Mouse (Mus musculus) megakaryocyte, embryonic 14.5 days (primary cell): Measurements from ENCODE around the gene Gucy2g. TPM values are rescaled to one million over a fixed set of nuclear protein-coding genes. Genes with fewer than 3 reads are reported as not detected.
A peak's percentile ranks its signal among the peaks of the same experiment; 100 is the strongest.
"Not testable (repeated sequence)": the region's sequence is repeated elsewhere in the genome, so short reads cannot be mapped to it uniquely, and the experiment has no call there.

Source experiments
- H3K27me3 ChIP-seq: replicated peaks from 2 replicates; pipeline ENCODE3; 2012; ENCODE audit warnings: inconsistent platforms
- H3K36me3 ChIP-seq: replicated peaks from 2 replicates; pipeline ENCODE3; 2012; ENCODE audit warnings: low read length, inconsistent platforms, mixed read lengths
- H3K4me1 ChIP-seq: 2 replicates; pipeline ENCODE4 v1.6.1; 2012; ENCODE audit warnings: inconsistent platforms
- H3K4me3 ChIP-seq: replicated peaks from 2 replicates; pipeline ENCODE3; 2012; ENCODE audit warnings: moderate library complexity, mild to moderate bottlenecking, inconsistent platforms
- H3K9me3 ChIP-seq: 2 replicates; pipeline ENCODE4 v1.6.1; 2012; ENCODE audit warnings: inconsistent platforms
- FLI1 ChIP-seq: IDR thresholded peaks from 2 replicates; pipeline ENCODE4 v1.6.1; 2012; ENCODE audit warnings: low read length, inconsistent platforms, mixed read lengths
- GATA1 ChIP-seq: IDR thresholded peaks from 3 replicates; pipeline ENCODE4 v1.6.1; 2012; ENCODE audit warnings: mixed read lengths, low read length, inconsistent platforms, borderline replicate concordance
- polyA plus RNA-seq: library from polyadenylated mRNA; stranded (reverse); fragments of >175 nt; gene quantifications from 2 replicates; pipeline ENCODE4 v1.2.3, GENCODE M21; 2012; ENCODE audit warnings: low replicate concordance; ENCODE audit not compliant: insufficient read depth

Gene Gucy2g
- polyA plus RNA-seq, 1 experiment = 1.6 TPM

DNA sequence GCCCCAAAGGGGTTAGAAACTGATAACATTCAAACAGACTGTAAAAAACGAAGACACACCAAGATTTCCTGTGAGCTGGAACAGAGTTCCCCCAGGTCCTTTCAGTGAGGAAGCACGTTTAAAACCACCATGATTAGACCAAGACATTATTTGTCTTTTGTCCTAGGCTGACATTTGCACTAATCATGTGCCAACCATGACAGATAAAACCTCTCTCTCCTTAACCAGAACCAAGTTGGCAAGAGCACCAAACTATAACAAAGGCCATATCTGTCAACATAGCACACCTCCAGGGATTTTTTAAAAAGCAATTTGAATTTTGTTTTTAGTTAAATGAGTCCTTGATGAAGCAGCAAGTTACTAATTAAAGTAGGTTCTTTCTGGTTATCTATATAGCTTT, 73.3 kb downstream of the Gucy2g start:
- TF ChIP-seq FLI1 (no peak), GATA1 (no peak)
- H3K9me3 ChIP-seq = peaks cover 28% of the 10 kb centered on the region

DNA sequence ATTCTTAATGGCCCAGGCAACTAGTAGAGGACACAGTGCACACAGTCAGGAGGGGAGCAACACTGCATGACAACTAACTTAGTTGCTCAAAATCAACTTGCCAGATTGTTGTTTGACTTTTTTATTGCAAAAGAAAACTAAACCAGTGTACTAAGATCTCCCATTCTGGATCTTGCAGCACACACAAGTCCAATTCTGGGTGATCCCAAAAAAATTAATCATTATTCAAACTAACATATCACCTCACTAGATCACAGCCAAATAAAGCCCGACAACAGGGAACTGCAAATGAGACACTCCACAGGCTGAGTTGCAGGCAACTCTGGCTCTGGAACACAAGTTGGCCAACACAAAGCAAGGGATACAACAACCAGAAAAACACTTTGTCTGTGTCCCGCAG, 74.3 kb downstream of the Gucy2g start:
- Histone ChIP-seq H3K36me3 (no peaks in the 10 kb centered on the region), H3K27me3 (peaks cover 4% of the 10 kb centered on the region), H3K4me3 (no peak overlapping the region), H3K4me1 (no peaks in the 10 kb centered on the region), H3K9me3 (peaks cover 28% of the 10 kb centered on the region)
- no peak for TF ChIP-seq FLI1
- no peak for TF ChIP-seq GATA1

More for the DNA sequence above, 73.3 kb downstream of the Gucy2g start:
- Histone ChIP-seq H3K4me3 (no peak overlapping the region), H3K4me1 (no peaks in the 10 kb centered on the region), H3K27me3 (peaks cover 4% of the 10 kb centered on the region), H3K36me3 (no peaks in the 10 kb centered on the region)

DNA sequence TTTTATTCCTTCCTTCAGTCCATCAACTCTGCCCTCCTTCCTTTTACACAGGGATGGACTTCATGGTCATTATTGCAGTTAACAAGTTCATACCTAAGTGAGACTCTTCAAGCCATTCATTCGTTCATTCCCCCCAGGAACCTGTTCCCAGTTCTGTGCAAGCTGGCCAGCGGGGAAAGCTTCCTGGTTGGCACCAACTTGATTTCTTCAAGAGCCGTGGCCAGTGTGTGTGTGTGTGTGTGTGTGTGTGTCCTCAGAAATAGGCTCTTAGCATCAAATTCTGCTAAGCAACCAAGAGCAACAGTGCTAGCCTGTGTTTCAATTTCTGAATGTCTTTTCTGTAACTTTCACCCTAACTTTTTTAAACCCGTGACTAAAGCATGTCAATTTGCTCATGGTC, 75.1 kb downstream of the Gucy2g start:
- Histone ChIP-seq H3K9me3 (peaks cover 25% of the 10 kb centered on the region), H3K27me3 (peaks cover 4% of the 10 kb centered on the region), H3K4me1 (no peaks in the 10 kb centered on the region), H3K4me3 (no peak overlapping the region), H3K36me3 (no peaks in the 10 kb centered on the region)
- TF ChIP-seq GATA1 (no peak), FLI1 (no peak)

DNA sequence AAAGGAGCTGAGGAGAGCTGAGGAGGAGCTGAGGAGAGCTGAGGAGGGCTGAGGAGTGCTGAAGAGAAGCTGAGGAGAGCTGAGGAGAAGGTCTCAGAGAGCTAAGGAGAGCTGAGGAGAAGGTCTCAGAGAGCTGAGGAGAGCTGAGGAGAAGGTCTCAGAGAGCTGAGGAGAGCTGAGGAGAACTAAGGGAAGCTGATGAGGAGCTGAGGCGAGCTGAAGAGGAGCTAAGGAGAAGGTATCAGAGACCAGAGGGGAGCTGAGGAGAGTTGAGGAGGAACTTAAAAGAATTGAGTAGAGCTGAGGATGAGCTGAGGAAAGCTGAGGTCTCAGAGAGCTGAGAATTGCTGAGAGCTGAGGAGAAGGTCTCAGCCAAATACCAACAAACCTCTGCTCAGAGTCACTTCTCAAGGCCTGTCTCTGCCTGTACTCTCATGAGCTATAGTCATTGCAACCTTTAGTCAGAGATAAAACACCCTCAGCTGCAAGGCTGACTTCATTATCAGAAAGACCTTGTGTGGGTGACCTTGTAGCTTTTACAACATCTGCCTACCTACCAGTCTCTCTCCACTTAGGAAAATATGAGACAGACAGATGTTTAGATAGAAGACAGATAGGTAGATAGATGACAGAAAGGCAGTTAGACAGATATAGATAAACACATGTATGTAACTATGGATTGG, 75.7 kb downstream of the Gucy2g start:
- no peak for TF ChIP-seq GATA1
- no peak for TF ChIP-seq FLI1
- Histone ChIP-seq H3K27me3 (peaks cover 4% of the 10 kb centered on the region), H3K36me3 (no peaks in the 10 kb centered on the region), H3K9me3 (peaks cover 19% of the 10 kb centered on the region), H3K4me1 (no peaks in the 10 kb centered on the region), H3K4me3 (no peak overlapping the region)

DNA sequence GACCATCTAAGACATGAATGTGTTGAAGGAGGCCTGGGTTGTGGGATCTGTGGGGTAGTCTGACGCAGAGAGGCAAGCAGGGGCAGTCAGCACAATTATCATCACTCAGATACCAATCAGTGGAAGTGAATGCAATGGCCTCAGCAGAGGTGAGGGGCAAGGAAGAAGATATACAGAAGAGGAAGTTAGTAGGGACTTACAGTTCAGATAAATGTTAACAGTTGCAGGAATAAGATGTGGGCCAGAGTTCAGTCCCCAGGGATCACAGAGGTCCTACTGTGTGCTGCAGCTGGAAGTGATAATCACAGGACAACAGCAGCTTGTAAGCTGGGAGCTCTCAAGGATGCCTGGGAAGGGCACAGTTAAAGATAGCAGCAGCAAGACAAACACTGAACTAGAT, 76.9 kb downstream of the Gucy2g start:
- H3K27me3 ChIP-seq = peaks cover 4% of the 10 kb centered on the region
- H3K36me3 ChIP-seq = no peaks in the 10 kb centered on the region
- H3K4me3 ChIP-seq = no peak overlapping the region
- TF ChIP-seq GATA1 = no peak
- TF ChIP-seq FLI1 = no peak
- H3K9me3 ChIP-seq = peaks cover 8% of the 10 kb centered on the region; the same call in 1 of the 2 replicates
- H3K4me1 ChIP-seq = no peaks in the 10 kb centered on the region

DNA sequence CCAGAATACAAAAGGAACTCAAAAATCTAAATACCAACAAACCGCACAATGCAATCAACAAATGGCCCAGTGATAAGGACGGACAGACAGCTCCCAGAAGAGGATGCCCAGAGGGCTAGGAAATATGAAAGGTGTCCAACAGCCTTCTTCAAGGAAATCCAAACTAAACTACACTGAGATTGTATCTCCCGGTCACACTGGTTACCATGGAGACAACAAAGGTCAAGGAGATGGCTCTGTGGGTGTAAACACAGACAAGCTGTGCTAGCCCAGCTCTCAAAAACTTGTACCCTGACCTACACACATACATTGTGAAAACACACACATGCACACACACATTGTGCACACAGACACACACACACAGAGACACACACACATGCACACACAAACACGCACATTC, 78.8 kb downstream of the Gucy2g start:
- Histone ChIP-seq H3K4me1 (no peaks in the 10 kb centered on the region), H3K4me3 (peak overlapping the region; percentile 33), H3K9me3 (0 out of 2 replicates have a peak, but pooled peaks cover under 1% of the 10 kb centered on the region), H3K36me3 (no peaks in the 10 kb centered on the region), H3K27me3 (peaks cover 4% of the 10 kb centered on the region)
- no peak for TF ChIP-seq FLI1
- TF ChIP-seq GATA1 = peak; percentile 30; the same call in 1 of the 3 replicates

DNA sequence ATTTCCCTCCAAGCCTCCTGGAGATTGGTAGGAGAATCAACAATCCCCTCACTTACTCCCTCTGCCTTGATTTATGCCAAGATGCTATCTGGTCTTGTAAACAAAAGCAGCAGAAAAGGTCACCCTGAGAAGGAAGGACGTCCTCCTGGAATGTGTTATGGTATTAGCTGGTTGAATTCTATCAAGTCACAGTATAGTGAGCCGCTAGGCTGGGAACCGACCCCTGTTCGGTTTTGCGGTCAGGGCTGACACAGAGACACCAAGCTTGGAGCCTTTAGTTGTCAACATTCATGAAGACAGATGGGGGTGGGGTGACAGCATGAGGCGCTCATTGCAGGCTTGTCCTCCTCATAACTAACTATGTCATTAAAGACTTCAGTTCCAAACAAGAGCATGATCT, 81.2 kb downstream of the Gucy2g start:
- no peaks in the 10 kb centered on the region for H3K4me1 ChIP-seq
- H3K4me3 ChIP-seq = no peak overlapping the region
- no peaks in the 10 kb centered on the region for H3K36me3 ChIP-seq
- TF ChIP-seq GATA1 = no peak
- no peaks in the 10 kb centered on the region for H3K9me3 ChIP-seq
- peaks cover 2% of the 10 kb centered on the region for H3K27me3 ChIP-seq

DNA sequence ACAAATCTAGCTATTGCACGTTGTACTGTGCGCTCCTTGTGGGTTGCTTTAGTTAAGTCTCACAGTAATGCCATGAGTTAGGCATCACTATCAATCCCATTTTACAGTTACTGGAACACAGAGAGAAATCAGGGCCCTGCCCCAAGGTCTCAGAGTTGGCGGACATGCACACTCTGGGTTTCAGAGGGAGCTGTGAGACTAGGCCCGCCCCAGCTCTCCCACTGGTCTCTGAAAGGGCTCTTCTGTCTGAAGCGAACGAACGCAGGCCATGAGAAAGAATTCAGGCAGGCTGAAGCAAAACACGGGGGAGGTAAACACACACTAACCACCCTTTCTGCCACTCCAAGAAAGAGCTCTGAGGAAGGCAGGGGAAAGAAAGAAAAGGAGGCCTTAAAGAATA, 82.4 kb downstream of the Gucy2g start:
- no peaks in the 10 kb centered on the region for H3K9me3 ChIP-seq
- TF ChIP-seq FLI1 (no peak), GATA1 (no peak)
- H3K27me3 ChIP-seq = peaks cover 2% of the 10 kb centered on the region

DNA sequence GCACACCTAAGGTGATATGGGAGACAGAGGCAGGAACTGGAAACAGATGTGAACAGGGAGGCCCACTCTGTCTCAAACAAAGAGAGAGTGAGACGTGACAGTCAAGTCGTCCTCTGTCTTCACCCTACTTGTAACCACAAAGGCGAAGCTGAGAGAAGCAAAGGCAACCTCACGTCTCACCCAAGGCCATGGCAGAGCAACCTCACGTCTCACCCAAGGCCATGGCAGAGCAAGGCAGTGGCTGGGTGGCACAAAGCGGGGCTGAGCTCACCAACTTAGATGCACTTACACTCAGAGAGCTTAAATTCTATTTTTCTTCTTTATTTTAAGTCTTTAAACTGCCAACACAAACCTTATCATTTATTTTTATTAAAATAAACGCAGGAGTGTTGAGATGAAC, 84.0 kb downstream of the Gucy2g start:
- no peaks in the 10 kb centered on the region for H3K9me3 ChIP-seq
- no peak overlapping the region for H3K4me3 ChIP-seq
- H3K36me3 ChIP-seq = no peaks in the 10 kb centered on the region
- H3K4me1 ChIP-seq = no peaks in the 10 kb centered on the region
- no peak for TF ChIP-seq GATA1
- no peak for TF ChIP-seq FLI1
- H3K27me3 ChIP-seq = peaks cover 2% of the 10 kb centered on the region

More for the DNA sequence above, 82.4 kb downstream of the Gucy2g start:
- H3K36me3 ChIP-seq = no peaks in the 10 kb centered on the region
- no peak overlapping the region for H3K4me3 ChIP-seq
- H3K4me1 ChIP-seq = no peaks in the 10 kb centered on the region

DNA sequence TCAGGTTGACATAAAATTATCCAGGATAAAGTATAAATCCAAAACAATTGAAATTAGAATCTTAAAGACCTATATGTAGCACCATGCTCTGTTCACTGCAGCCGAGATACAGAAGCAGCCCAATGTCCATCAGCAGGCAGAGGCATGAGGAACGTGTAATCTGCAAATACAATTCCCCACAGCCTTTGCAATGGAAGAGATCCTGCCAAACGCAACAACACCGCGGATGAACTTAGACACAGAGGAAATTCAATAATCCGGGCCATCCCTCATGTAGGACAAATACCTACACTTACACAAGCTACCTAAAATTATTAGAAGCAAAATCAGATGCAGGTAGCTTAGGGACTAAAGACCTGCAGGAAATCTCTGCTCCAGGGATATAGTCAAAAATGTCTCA, 88.1 kb downstream of the Gucy2g start:
- Histone ChIP-seq H3K27me3 (peaks cover 8% of the 10 kb centered on the region), H3K9me3 (peaks cover 8% of the 10 kb centered on the region), H3K36me3 (no peaks in the 10 kb centered on the region), H3K4me1 (no peaks in the 10 kb centered on the region), H3K4me3 (no peak overlapping the region)
- no peak for TF ChIP-seq GATA1

DNA sequence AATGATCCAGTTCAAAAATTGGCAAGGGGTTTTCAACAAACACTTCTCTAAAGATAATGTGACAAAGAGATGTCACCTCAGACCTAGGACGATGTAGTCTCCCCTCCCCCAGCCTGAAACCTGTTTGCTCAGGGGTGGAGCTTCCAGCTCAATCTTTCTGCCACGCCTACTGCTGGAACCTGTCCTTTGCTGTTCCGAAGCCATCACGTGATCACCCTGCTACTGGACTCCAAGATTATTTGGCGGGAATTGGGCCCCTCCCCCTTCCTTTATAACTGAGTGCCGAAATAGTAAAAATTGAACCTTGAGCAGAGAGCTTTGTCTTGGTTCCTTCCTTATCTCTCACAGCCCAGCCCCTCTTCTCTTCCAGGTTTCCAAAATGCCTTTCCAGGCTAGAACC, 88.8 kb downstream of the Gucy2g start:
- H3K4me3 ChIP-seq, H3K4me1 ChIP-seq, H3K9me3 ChIP-seq, H3K27me3 ChIP-seq, H3K36me3 ChIP-seq: not testable (repeated sequence)
